Mouse (Mus musculus): Measurements from ENCODE around the gene Tmbim4. TPM values are rescaled to one million over a fixed set of nuclear protein-coding genes. Genes with fewer than 3 reads are reported as not detected.

Gene Tmbim4
- polyA plus RNA-seq, 1 experiment, result 86.5 TPM

DNA sequence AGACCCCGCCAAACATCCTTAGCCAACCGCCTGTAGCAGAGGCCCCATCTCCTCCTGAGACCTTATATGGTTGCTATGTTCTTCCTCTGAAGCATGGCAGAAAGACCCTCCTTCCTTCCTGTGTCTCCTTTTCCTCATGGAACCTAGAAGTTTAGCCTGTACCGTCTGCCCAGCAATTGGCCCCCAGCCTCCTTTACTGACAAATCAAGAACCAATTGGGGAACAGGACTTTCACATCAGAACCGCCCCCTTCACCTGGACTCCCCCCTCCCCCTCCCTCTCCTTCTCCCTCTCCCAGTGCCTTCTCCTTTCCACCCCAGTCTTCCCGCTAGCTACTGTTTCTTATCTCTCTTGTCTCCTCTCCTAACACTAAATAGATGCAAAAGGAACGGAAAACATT, 38.1 kb downstream of the Tmbim4 start:
- no peak for DNase-seq (ENCODE audit: extremely low spot score in 1 of 2, low spot score in 1 of 2)

GRCm38 (mm10) chr10:120242421-120242820, 41.0 kb downstream of the Tmbim4 start:
- DNase-seq (ENCODE audit: extremely low spot score in 1 of 2, low spot score in 1 of 2), result no peak

DNA sequence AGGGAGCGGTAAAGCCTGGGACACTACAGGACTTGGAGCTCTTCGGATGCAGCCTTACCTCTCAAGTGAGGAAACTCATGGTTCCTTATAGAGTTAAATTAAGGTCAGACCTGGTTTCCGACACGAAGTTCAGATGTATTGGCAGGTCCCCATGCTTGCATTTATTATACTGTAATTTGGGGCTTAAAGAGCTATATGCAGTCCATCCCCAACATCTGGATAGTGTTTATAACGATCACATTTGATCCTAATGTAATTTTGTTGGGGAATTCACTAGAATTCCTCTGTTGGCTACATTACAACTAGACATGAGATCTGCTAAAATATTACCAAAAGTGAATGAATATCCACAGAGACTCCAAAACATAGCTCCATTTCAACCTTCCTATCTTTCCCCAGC, 44.3 kb downstream of the Tmbim4 start:
- no peak for DNase-seq (ENCODE audit: extremely low spot score in 1 of 2, low spot score in 1 of 2)

DNA sequence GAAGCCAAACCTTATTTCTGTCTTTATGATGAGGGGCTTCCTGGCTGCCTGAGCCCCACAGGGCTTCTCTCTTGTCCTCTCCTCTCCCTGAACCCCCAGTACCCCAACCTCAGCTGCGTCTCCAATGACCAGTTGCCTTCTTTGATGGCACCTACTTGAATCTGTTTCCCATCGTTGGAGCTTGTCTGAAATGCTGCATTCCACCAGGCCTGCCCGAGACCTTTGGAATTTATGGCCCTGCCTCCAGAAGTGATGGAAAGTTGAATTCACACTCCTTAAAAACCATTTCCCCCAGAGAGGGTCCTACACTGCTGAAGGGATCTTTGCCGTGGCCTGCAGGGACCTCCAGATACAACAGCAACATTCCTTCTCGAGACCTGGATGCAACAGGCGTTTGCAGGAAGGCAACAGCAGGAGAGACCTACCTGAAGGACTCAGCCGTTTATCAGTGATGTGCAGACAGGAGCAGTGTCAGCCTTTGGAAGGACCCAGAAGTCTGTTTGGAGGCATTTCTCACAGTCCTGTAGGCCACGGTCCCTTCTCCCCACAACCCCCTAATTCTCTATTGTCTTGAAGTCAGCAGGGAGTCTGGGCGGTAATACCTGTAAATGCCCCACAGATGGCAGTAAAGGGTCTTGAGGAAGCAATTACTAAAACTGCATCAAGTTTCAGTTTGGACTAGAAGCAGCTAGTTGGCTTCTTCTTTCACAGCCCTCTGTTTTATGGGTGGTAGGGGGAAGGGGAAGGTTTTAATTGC, 45.8 kb downstream of the Tmbim4 start:
- peak; percentile 33 to 73 for DNase-seq (ENCODE audit: extremely low spot score in 1 of 2, low spot score in 1 of 2)

GRCm38 (mm10) chr10:120250911-120251683, 49.7 kb downstream of the Tmbim4 start:
- no peak for DNase-seq (ENCODE audit: extremely low spot score in 1 of 2, low spot score in 1 of 2)

GRCm38 (mm10) chr10:120251791-120252190, 50.4 kb downstream of the Tmbim4 start:
- no peak for DNase-seq (ENCODE audit: extremely low spot score in 1 of 2, low spot score in 1 of 2)

- no peak for DNase-seq (ENCODE audit: extremely low spot score in 1 of 2, low spot score in 1 of 2)
Measured at GRCm38 (mm10) chr10:120252800-120253199, 51.4 kb downstream of the Tmbim4 start.

- DNase-seq (ENCODE audit: extremely low spot score in 1 of 2, low spot score in 1 of 2), result peak; percentile 16 to 82
Measured at GRCm38 (mm10) chr10:120257231-120257630, 55.8 kb downstream of the Tmbim4 start.

DNA sequence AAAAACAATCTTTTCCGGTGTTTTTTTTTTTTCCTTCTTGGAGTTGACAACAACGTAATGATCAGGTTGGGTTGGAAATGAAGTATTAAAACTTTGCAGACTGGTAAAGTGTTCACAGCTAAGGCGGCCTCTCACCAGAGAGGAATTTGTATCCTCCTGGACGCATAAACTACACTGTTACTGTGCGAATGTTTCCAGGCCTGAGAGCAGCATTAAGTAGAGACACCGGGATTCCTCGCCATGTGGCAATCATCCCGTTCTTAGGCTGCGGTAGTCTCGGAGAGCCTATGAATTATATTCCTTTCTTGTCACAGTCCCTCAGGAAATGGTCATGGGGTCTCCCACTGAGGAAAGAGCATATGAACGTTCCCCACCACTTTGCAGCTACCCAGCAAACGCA, 66.4 kb downstream of the Tmbim4 start:
- no peak for DNase-seq (ENCODE audit: extremely low spot score in 1 of 2, low spot score in 1 of 2)

- DNase-seq (ENCODE audit: extremely low spot score in 1 of 2, low spot score in 1 of 2), result no peak
Measured at GRCm38 (mm10) chr10:120269946-120270345, 68.6 kb downstream of the Tmbim4 start.

- DNase-seq (ENCODE audit: extremely low spot score in 1 of 2, low spot score in 1 of 2), result peak in 1 of 2 experiments; percentile 52
Measured at GRCm38 (mm10) chr10:120270777-120271176, 69.4 kb downstream of the Tmbim4 start.

- DNase-seq (ENCODE audit: extremely low spot score in 1 of 2, low spot score in 1 of 2), result no peak
Measured at GRCm38 (mm10) chr10:120271318-120271717, 69.9 kb downstream of the Tmbim4 start.

DNA sequence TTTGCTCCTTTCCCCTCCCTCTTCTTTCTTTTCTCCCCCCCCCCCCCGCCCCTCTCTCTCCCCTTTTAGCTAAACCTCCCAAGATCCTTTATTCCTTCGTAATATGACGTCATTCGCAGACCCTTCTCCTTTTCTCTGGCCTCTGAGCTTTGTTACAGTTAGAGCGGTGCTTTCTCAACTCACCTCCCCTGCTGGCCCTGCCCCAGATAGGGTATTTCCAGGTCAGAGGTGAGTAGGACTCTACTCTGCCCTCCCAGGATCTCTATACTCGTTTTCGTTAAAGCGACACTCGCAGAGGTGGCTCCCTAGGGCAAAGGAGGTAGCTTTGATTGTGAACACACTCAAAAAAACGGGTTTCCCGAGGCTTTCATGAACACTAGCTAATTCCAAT, 70.5 kb downstream of the Tmbim4 start:
- DNase-seq (ENCODE audit: extremely low spot score in 1 of 2, low spot score in 1 of 2), result no peak

DNA sequence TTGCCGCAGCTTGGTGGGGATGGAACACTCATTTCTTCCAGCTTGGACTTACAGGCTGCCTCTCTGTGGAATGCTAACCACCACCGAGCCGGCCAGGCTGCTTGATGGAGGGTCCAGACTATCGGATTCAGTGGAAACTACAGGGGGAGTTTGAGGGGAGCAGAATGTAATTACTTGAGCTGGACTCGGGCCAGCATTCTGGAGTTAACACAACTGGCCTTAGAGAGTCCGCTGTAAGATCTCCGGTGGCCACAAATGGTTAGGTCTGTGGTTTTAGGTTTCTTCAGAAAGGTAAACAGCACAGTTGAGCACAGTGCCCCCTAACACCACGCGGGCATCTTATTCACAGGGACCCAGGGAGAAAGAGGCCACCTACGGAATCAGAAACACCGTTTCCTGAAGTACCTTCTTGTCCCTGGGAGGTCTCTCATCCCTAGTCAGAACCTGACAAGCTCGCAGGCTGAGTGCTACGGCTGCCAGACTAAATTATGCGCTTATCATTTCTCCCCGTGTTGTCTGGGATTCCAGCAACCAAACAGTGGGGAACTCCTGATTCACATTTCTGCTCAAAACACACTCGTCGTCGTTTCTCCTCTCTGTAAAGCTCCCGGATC, 71.0 kb downstream of the Tmbim4 start:
- no peak for DNase-seq (ENCODE audit: extremely low spot score in 1 of 2, low spot score in 1 of 2)

- no peak for DNase-seq (ENCODE audit: extremely low spot score in 1 of 2, low spot score in 1 of 2)
Measured at GRCm38 (mm10) chr10:120273335-120273734, 71.9 kb downstream of the Tmbim4 start.

Other genes with a start within 250 kb of the Tmbim4 start
- 4.5 and 4.6 TPM in 2 replicates for gene Helb, start 88.6 kb upstream of the Tmbim4 start, polyA plus RNA-seq (2012; rRNA removed)
- gene Irak3, start 540 bp downstream of the Tmbim4 start, polyA plus RNA-seq (2012; rRNA removed), result 0.80 TPM in 2 replicates
- gene Llph, start 25.5 kb downstream of the Tmbim4 start, polyA plus RNA-seq (2012; rRNA removed), result 43.0 and 49.0 TPM in 2 replicates

Measured in frontal cortex, adult 2 months (tissue).